ENCODE assay signal across 8 mouse cellular contexts in the genomic region with DNA sequence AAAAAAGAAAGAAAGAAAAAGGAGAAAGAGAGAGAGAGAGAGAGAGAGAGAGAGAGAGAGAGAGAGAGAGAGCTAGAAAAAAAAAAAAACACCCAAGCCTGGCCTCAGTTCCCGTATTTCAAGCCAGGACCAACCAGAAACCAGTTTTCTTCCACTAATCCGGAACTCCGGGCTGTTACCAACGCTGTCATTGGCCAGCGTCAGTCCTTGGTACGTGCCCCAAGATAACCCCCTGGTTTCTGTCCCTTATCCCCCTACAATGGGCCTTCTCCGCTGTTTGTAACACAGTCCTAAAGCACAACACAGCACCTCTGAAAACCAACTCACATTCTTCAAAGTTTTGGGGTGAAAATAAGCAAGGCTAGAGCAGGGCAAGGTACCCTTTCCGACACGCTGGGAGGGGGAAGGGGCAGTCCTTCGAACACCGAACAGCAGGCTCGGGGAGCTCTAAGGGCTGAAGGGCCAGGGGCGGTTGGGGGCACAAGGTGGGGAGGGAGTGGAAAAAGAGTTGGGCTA. TPM values are rescaled to one million over a fixed set of nuclear protein-coding genes. Genes with fewer than 3 reads are reported as not detected.
A peak's percentile ranks its signal among the peaks of the same experiment; 100 is the strongest.
DNase-seq lines count a peak whose midpoint lies in the region; ATAC-seq and TF ChIP-seq lines count a peak whose summit lies in the region.

No protein-coding gene starts in this region.

- ATAC-seq in Patski: peak; percentile 72
- ATAC-seq in hindbrain, embryonic 15.5 days (ENCODE audit: low FRiP score, low read depth): peak; percentile 83

- POLR2A ChIA-PET in Patski (lab: Charles Lee): interaction anchor here (0.7 kb wide), 1 partner anchor 46 kb away, joined by 5 read pairs; no protein-coding TSS in a partner anchor

- CTCF ChIA-PET in Patski (lab: Charles Lee): no interaction called here

- no peaks in the 10 kb centered on the region for H3K4me1 ChIP-seq in hindbrain, embryonic 15.5 days (replicated peaks)

- in situ Hi-C loops in Patski (cut with MboI; ENCODE audit: low pct_unique_long_range_greater_than_20kb): loop anchor here (10.0 to 25.0 kb wide), 2 partner anchors 182 to 1020 kb away; a partner anchor contains a TSS

- WGBS in hindbrain, embryonic 15.5 days: 14% methylated on average over 13 of the region's 13 CpGs

- no peak for TF ChIP-seq CTCF in Patski (IDR thresholded peaks at IDR 0.05)

- peak; percentile 49 for DNase-seq in Patski (ENCODE audit: low read depth, low spot score)
- DNase-seq in cerebellum, postnatal 14 days: peak; percentile 86 to 89
- peak; percentile 72 to 74 for DNase-seq in frontal cortex, postnatal 25 days (ENCODE audit: low spot score in 2 of 2)
- peak; percentile 75 for DNase-seq in left cerebral cortex, adult 11 months (ENCODE audit: low spot score)
- DNase-seq in lung, postnatal 4 days: peak; percentile 87 to 89
- DNase-seq in retina, postnatal 7 days (ENCODE audit: low read depth, low spot score): peak; percentile 78
- peak; percentile 42 for DNase-seq in urinary bladder, adult 2 months (ENCODE audit: low spot score)

- peak overlapping the region; percentile 59 for H3K4me3 ChIP-seq in hindbrain, embryonic 15.5 days

- H3K27me3 ChIP-seq in Patski: peaks cover 30% of the 10 kb centered on the region
- no peaks in the 10 kb centered on the region for H3K27me3 ChIP-seq in hindbrain, embryonic 15.5 days

- peak overlapping the region; percentile 85 for H3K27ac ChIP-seq in hindbrain, embryonic 15.5 days (replicated peaks)

- peak overlapping the region; percentile 57 for H3K4me2 ChIP-seq in hindbrain, embryonic 15.5 days

- no peaks in the 10 kb centered on the region for H3K36me3 ChIP-seq in hindbrain, embryonic 15.5 days

- H3K9ac ChIP-seq in hindbrain, embryonic 15.5 days: peak overlapping the region; percentile 58

- no peaks in the 10 kb centered on the region for H3K9me3 ChIP-seq in hindbrain, embryonic 15.5 days

RNA-seq across cellular contexts. Expression of a gene that starts 1.4 kb away (rescaled TPM):
- polyA plus RNA-seq in Patski (2021): 5.7 TPM
- polyA plus RNA-seq in hindbrain, embryonic 15.5 days (2015; fragmentation: Nextera tagmentation; extraction: Ambion mirVana): 2.2 and 2.6 TPM in 2 replicates
- 2.3 and 2.5 TPM in 2 replicates for polyA plus RNA-seq in urinary bladder, adult 2 months (2012; rRNA removed)

Comparison
In these comparisons a context has a peak if more than half of its experiments do, and no peak if none do; other contexts are left out.
1. Peak in every context shown above with its lines: DNase-seq, ATAC-seq, H3K4me3 ChIP-seq and H3K27ac ChIP-seq.